ENCODE assay signal across 10 mouse cellular contexts in the genomic region with DNA sequence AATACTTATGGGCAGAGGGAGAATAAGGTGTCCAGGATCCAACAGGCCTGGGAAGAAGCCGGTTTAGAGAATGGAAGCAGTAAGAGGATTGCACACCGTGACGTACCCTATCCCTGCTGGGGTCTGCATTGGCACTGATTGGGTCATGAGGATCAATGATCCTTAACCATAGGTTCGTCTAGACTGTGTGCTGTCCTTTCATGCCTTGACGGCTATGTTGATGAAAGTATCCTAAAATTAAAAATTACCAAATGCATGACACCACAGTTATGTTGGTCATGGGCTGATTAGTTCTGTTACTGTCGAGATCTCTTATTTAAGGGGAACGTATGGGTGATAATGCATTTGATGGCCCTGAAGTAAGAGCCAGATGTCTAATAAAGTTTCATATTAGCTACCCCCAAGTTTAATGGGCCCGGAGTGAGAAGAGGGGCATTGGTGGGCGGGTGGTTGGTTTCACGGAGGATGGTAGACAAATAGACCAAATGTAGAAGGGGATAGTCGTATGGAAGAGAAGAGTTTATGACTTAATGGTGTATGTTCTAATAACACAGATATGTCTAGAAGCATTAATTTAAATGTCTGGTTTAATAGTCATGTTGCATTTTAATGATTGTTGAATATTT.
DNase-seq lines count a peak whose midpoint lies in the region; ATAC-seq lines count a peak whose summit lies in the region.
"Had no signal": no experiment of that assay in that cellular context is flagged by ENCODE, and none has a peak within 500 bp of the region (broad histone marks: within the 10 kb centered on the region; RNA-seq: fewer than 3 reads in every experiment).

No protein-coding gene starts in this region.

- H3K9me3 ChIP-seq in forebrain, embryonic 11.5 days (ENCODE audit: control insufficient read depth, low read length): no peaks in the 10 kb centered on the region
- peaks cover 2% of the 10 kb centered on the region; the same call in 1 of the 2 replicates for H3K9me3 ChIP-seq in forebrain, embryonic 10.5 days
- H3K9me3 ChIP-seq in midbrain, embryonic 12.5 days: no peaks in the 10 kb centered on the region
- 0 out of 2 replicates have a peak, but pooled peaks cover 6% of the 10 kb centered on the region for H3K9me3 ChIP-seq in midbrain, embryonic 10.5 days (replicated peaks)
- 0 out of 2 replicates have a peak, but pooled peaks cover 6% of the 10 kb centered on the region for H3K9me3 ChIP-seq in limb, embryonic 12.5 days
- H3K9me3 ChIP-seq in stomach, embryonic 16.5 days (replicated peaks; ENCODE audit: control insufficient read depth, low read length): no peaks in the 10 kb centered on the region

- no peak overlapping the region for H3K4me2 ChIP-seq in forebrain, embryonic 11.5 days (ENCODE audit: low read depth, low read length, severe bottlenecking)
- H3K4me2 ChIP-seq in midbrain, embryonic 12.5 days (replicated peaks): no peak overlapping the region
- H3K4me2 ChIP-seq in limb, embryonic 12.5 days: no peak overlapping the region
- no peak overlapping the region for H3K4me2 ChIP-seq in stomach, embryonic 16.5 days (ENCODE audit: low read depth, low read length)

- ATAC-seq in forebrain, embryonic 11.5 days (replicated peaks; ENCODE audit: low FRiP score): peak; percentile 87
- peak; percentile 95 for ATAC-seq in midbrain, embryonic 12.5 days (ENCODE audit: low FRiP score, low read depth)
- ATAC-seq in limb, embryonic 12.5 days (ENCODE audit: insufficient number of reproducible peaks, insufficient read depth, low FRiP score, low TSS enrichment, low read depth): peak; percentile 90; the same call in 1 of the 2 replicates
- peak; percentile 91 for ATAC-seq in stomach, embryonic 16.5 days (ENCODE audit: insufficient read depth, low FRiP score)

- DNase-seq in forebrain, embryonic 11.5 days (ENCODE audit: low spot score): no peak
- no peak for DNase-seq in forebrain, embryonic 10.5 days (ENCODE audit: extremely low spot score, low spot score)
- DNase-seq in midbrain, embryonic 10.5 days (ENCODE audit: low spot score): no peak
- DNase-seq in testis, postnatal 10 days (ENCODE audit: low spot score): no peak
- no peak for DNase-seq in urinary bladder, postnatal 25 days (ENCODE audit: low spot score)
- DNase-seq: adrenal gland, adult 8-10 months had no signal

- H3K36me3 ChIP-seq in forebrain, embryonic 11.5 days (ENCODE audit: control insufficient read depth, insufficient read depth, low read length): no peaks in the 10 kb centered on the region
- no peaks in the 10 kb centered on the region for H3K36me3 ChIP-seq in forebrain, embryonic 10.5 days (replicated peaks)
- no peaks in the 10 kb centered on the region for H3K36me3 ChIP-seq in midbrain, embryonic 12.5 days
- no peaks in the 10 kb centered on the region for H3K36me3 ChIP-seq in midbrain, embryonic 10.5 days
- no peaks in the 10 kb centered on the region for H3K36me3 ChIP-seq in limb, embryonic 12.5 days
- H3K36me3 ChIP-seq in stomach, embryonic 16.5 days (ENCODE audit: control insufficient read depth, insufficient read depth, low read length): no peaks in the 10 kb centered on the region

- H3K27me3 ChIP-seq in forebrain, embryonic 11.5 days (ENCODE audit: control insufficient read depth, insufficient read depth, low read length): no peaks in the 10 kb centered on the region
- H3K27me3 ChIP-seq in forebrain, embryonic 10.5 days (ENCODE audit: poor library complexity, severe bottlenecking): peaks cover 11% of the 10 kb centered on the region
- peaks cover 5% of the 10 kb centered on the region; the same call in 1 of the 2 replicates for H3K27me3 ChIP-seq in midbrain, embryonic 12.5 days
- H3K27me3 ChIP-seq in midbrain, embryonic 10.5 days (ENCODE audit: low read depth, poor library complexity, severe bottlenecking): no peaks in the 10 kb centered on the region; the same call in 1 of the 2 replicates
- H3K27me3 ChIP-seq in limb, embryonic 12.5 days: no peaks in the 10 kb centered on the region
- no peaks in the 10 kb centered on the region for H3K27me3 ChIP-seq in stomach, embryonic 16.5 days (ENCODE audit: control insufficient read depth, insufficient read depth, low read length)

- no peak overlapping the region for H3K9ac ChIP-seq in forebrain, embryonic 11.5 days (ENCODE audit: low read length)
- H3K9ac ChIP-seq in midbrain, embryonic 12.5 days (replicated peaks): no peak overlapping the region
- no peak overlapping the region for H3K9ac ChIP-seq in limb, embryonic 12.5 days (replicated peaks)
- no peak overlapping the region for H3K9ac ChIP-seq in stomach, embryonic 16.5 days (ENCODE audit: low read length)

- WGBS in forebrain, embryonic 11.5 days: 89% methylated on average over 11 of the region's 11 CpGs
- 88% methylated on average over 11 of the region's 11 CpGs for WGBS in forebrain, embryonic 10.5 days
- 80% methylated on average over 11 of the region's 11 CpGs for WGBS in midbrain, embryonic 12.5 days
- 83% methylated on average over 11 of the region's 11 CpGs for WGBS in midbrain, embryonic 10.5 days
- 83% methylated on average over 11 of the region's 11 CpGs for WGBS in limb, embryonic 12.5 days
- WGBS in stomach, embryonic 16.5 days: 89% methylated on average over 11 of the region's 11 CpGs

- H3K4me3 ChIP-seq in forebrain, embryonic 11.5 days (ENCODE audit: low read depth, low read length): no peak overlapping the region
- H3K4me3 ChIP-seq in forebrain, embryonic 10.5 days: no peak overlapping the region
- no peak overlapping the region for H3K4me3 ChIP-seq in midbrain, embryonic 12.5 days
- H3K4me3 ChIP-seq in midbrain, embryonic 10.5 days: no peak overlapping the region
- no peak overlapping the region for H3K4me3 ChIP-seq in limb, embryonic 12.5 days (replicated peaks)
- no peak overlapping the region for H3K4me3 ChIP-seq in stomach, embryonic 16.5 days (replicated peaks; ENCODE audit: low read length)
- H3K4me3 ChIP-seq: myocyte had no signal

- peaks cover 6% of the 10 kb centered on the region; the same call in 1 of the 2 replicates for H3K4me1 ChIP-seq in forebrain, embryonic 11.5 days (replicated peaks; ENCODE audit: control insufficient read depth, insufficient read depth, low read length)
- H3K4me1 ChIP-seq in forebrain, embryonic 10.5 days: peaks cover 28% of the 10 kb centered on the region
- H3K4me1 ChIP-seq in midbrain, embryonic 12.5 days: peaks cover 18% of the 10 kb centered on the region
- peaks cover 24% of the 10 kb centered on the region for H3K4me1 ChIP-seq in midbrain, embryonic 10.5 days
- H3K4me1 ChIP-seq in limb, embryonic 12.5 days (replicated peaks): peaks cover 18% of the 10 kb centered on the region
- no peaks in the 10 kb centered on the region for H3K4me1 ChIP-seq in stomach, embryonic 16.5 days (ENCODE audit: control insufficient read depth, insufficient read depth, low read length)

- H3K27ac ChIP-seq in forebrain, embryonic 11.5 days (ENCODE audit: low read depth, low read length): no peak overlapping the region
- H3K27ac ChIP-seq in forebrain, embryonic 10.5 days: no peak overlapping the region
- H3K27ac ChIP-seq in midbrain, embryonic 12.5 days (replicated peaks): no peak overlapping the region
- H3K27ac ChIP-seq in midbrain, embryonic 10.5 days (replicated peaks): no peak overlapping the region
- no peak overlapping the region for H3K27ac ChIP-seq in limb, embryonic 12.5 days
- no peak overlapping the region for H3K27ac ChIP-seq in stomach, embryonic 16.5 days (ENCODE audit: low read length)
